Mouse (Mus musculus) liver, embryonic 14.5 days (tissue): ENCODE results near the gene Idua. TPM values are rescaled to one million over a fixed set of nuclear protein-coding genes. Genes with fewer than 3 reads are reported as not detected.

Source experiments
- ATAC-seq: fragments of 200-750 bp; cut with Nextera tagmentation; 2 replicates; pipeline ENCODE4 v1.8.0; 2017; ENCODE audit warnings: moderate number of reproducible peaks, mild to moderate bottlenecking, moderate library complexity; ENCODE audit not compliant: insufficient read depth
- DNase-seq, 3 experiments: peaks; one replicate each; pipeline ENCODE4 v3.0.0-alpha.2; 2012 to 2013; ENCODE audit warnings: low read depth in 3 of 3, low spot score in 3 of 3
- H3K27ac ChIP-seq: fragments of 300-500 bp; sonication (generic); 2 replicates; pipeline ENCODE4 v1.5.1; 2014; ENCODE audit warnings: moderate library complexity, mild to moderate bottlenecking, control low read depth, inconsistent platforms
- H3K27me3 ChIP-seq: fragments of 300-500 bp; sonication (generic); 2 replicates; pipeline ENCODE4 v1.6.1; 2014; ENCODE audit warnings: mild to moderate bottlenecking, low read length, moderate library complexity; ENCODE audit not compliant: control insufficient read depth, insufficient read depth
- H3K36me3 ChIP-seq: fragments of 300-500 bp; sonication (generic); replicated peaks from 2 replicates; pipeline ENCODE4 v1.6.1; 2014; ENCODE audit warnings: low read depth; ENCODE audit not compliant: control insufficient read depth, insufficient read depth
- H3K4me1 ChIP-seq, 2 experiments: fragments of 200-500 bp in 1 of 2; fragments of 300-500 bp in 1 of 2; sonication (generic) in 1 of 2; replicated peaks; 2 replicates each; pipeline ENCODE4 v1.6.1; 2012 to 2014; ENCODE audit warnings: antibody characterized with exemption in 1 of 2, inconsistent platforms in 1 of 2, low read length in 1 of 2; ENCODE audit not compliant: control insufficient read depth in 2 of 2, insufficient read depth in 2 of 2
- H3K4me2 ChIP-seq: fragments of 300-500 bp; sonication (generic); 2 replicates; pipeline ENCODE4 v1.6.1; 2014; ENCODE audit warnings: low read depth, mild to moderate bottlenecking, control low read depth, moderate library complexity
- H3K4me3 ChIP-seq, 2 experiments: fragments of 200-500 bp in 1 of 2; fragments of 300-500 bp in 1 of 2; sonication (generic) in 1 of 2; 2 replicates each; pipeline ENCODE4 v1.5.1; 2012 to 2014; ENCODE audit warnings: low read depth in 2 of 2, low read length in 2 of 2, mild to moderate bottlenecking in 2 of 2, control low read depth in 1 of 2, inconsistent platforms in 1 of 2, moderate library complexity in 1 of 2; ENCODE audit not compliant: insufficient read depth in 1 of 2
- H3K9ac ChIP-seq: fragments of 300-500 bp; sonication (generic); replicated peaks from 2 replicates; pipeline ENCODE4 v1.6.1; 2014; ENCODE audit warnings: mild to moderate bottlenecking, control low read depth, moderate library complexity
- H3K9me3 ChIP-seq: fragments of 300-500 bp; sonication (generic); 2 replicates; pipeline ENCODE4 v1.6.1; 2016; ENCODE audit warnings: low read length, mixed read lengths; ENCODE audit not compliant: control insufficient read depth
- CTCF ChIP-seq: IDR thresholded peaks from 2 replicates; pipeline ENCODE4 v1.5.1; 2016; ENCODE audit warnings: antibody characterized with exemption, low read depth, control low read depth
- EP300 ChIP-seq: IDR thresholded peaks from 2 replicates; pipeline ENCODE4 v1.6.1; 2016; ENCODE audit warnings: antibody characterized with exemption, low read depth
- WGBS: fragments of 180-500 bp; shearing (Covaris S2); extraction: QIAGEN DNeasy Blood & Tissue Kit; methylation state at CpG from one replicate; pipeline ENCODE4 v1.1.7; 2014; ENCODE audit not compliant: insufficient replicate concordance; 5-methylcytosine and 5-hydroxymethylcytosine counted together
- polyA plus RNA-seq, 2 experiments: library from polyadenylated mRNA; depleted of rRNA in 1 of 2; stranded (reverse) in 1 of 2; unstranded in 1 of 2; fragments of >200 nt; fragmentation: Nextera tagmentation in 1 of 2; extraction: Ambion mirVana in 1 of 2; gene quantifications; 2 replicates each; pipeline versions ENCODE4 v1.2.1 to v1.2.3; 2012 to 2014

Idua gene
- polyA plus RNA-seq, 2 experiments, result 2.9 to 3.1 TPM

GRCm38 (mm10) chr5:108668977-108669936 is 9.1 kb downstream of the Idua start, which contains the start of gene Dgkq:
Gene Dgkq (minus strand): TSS chr5:108669672.
- ATAC-seq (peak; percentile 73), DNase-seq (peak; percentile 61 to 75 (median 63))
- Histone ChIP-seq H3K4me3 (peak within 1 kb of the TSS; percentile 63 to 82), H3K4me2 (peak within 1 kb of the TSS; percentile 90), H3K9me3 (no peaks in the 10 kb centered on the region), H3K36me3 (peaks cover 19% of the 10 kb centered on the region), H3K4me1 (peaks cover 8 to 22% of the 10 kb centered on the region in 2 experiments), H3K27ac (peak within 1 kb of the TSS; percentile 62), H3K9ac (peak within 1 kb of the TSS; percentile 84), H3K27me3 (no peaks in the 10 kb centered on the region)
- 5% methylated on average over 43 of the region's 43 CpGs for WGBS
- TF ChIP-seq CTCF (peak; percentile 86), EP300 (no peak)

GRCm38 (mm10) chr5:108669986-108670385 is 9.9 kb downstream of the Idua start:
- H3K4me1 ChIP-seq, result peaks cover 9 to 28% of the 10 kb centered on the region in 2 experiments
- no peaks in the 10 kb centered on the region for H3K27me3 ChIP-seq
- 66% methylated on average over 9 of the region's 9 CpGs for WGBS
- H3K9me3 ChIP-seq, result no peaks in the 10 kb centered on the region
- ATAC-seq (no peak), DNase-seq (no peak)
- H3K9ac ChIP-seq, result no peak overlapping the region; the same call in 1 of the 2 replicates
- peak overlapping the region; percentile 62 for H3K27ac ChIP-seq
- TF ChIP-seq CTCF (no peak), EP300 (no peak)
- H3K4me2 ChIP-seq, result peak overlapping the region; percentile 90
- peaks cover 19% of the 10 kb centered on the region for H3K36me3 ChIP-seq
- H3K4me3 ChIP-seq, result peak overlapping the region; percentile 63 to 82; a peak in 3 of 4 replicates

GRCm38 (mm10) chr5:108670785-108671184 is 10.7 kb downstream of the Idua start:
- Histone ChIP-seq H3K27me3 (no peaks in the 10 kb centered on the region), H3K9me3 (no peaks in the 10 kb centered on the region), H3K9ac (no peak overlapping the region), H3K4me3 (no peak overlapping the region), H3K4me2 (no peak overlapping the region), H3K36me3 (peaks cover 19% of the 10 kb centered on the region), H3K27ac (no peak overlapping the region), H3K4me1 (peaks cover 17 to 36% of the 10 kb centered on the region in 2 experiments)
- ATAC-seq (peak; percentile 16; the same call in 1 of the 2 replicates), DNase-seq (no peak)
- peak; percentile 84 for TF ChIP-seq CTCF
- TF ChIP-seq EP300, result no peak

- peaks cover 26 to 46% of the 10 kb centered on the region in 2 experiments for H3K4me1 ChIP-seq
- H3K27me3 ChIP-seq, result no peaks in the 10 kb centered on the region
- no peak overlapping the region for H3K4me3 ChIP-seq
- H3K9ac ChIP-seq, result no peak overlapping the region
- H3K9me3 ChIP-seq, result no peaks in the 10 kb centered on the region
- ATAC-seq (no peak), DNase-seq (no peak)
- TF ChIP-seq EP300, result no peak
- TF ChIP-seq CTCF, result peak; percentile 53
- no peak overlapping the region for H3K27ac ChIP-seq
- 88% methylated on average over 12 of the region's 12 CpGs for WGBS
- no peak overlapping the region for H3K4me2 ChIP-seq
- H3K36me3 ChIP-seq, result peaks cover 19% of the 10 kb centered on the region
Observed at GRCm38 (mm10) chr5:108671757-108672156, 11.6 kb downstream of the Idua start.

- H3K36me3 ChIP-seq, result peaks cover 19% of the 10 kb centered on the region
- H3K9ac ChIP-seq, result peak overlapping the region; percentile 84
Observed at GRCm38 (mm10) chr5:108674624-108675023, 14.5 kb downstream of the Idua start.

More at GRCm38 (mm10) chr5:108674624-108675023, 14.5 kb downstream of the Idua start:
- H3K4me3 ChIP-seq, result peak overlapping the region; percentile 56 to 62
- 40% methylated on average over 2 of the region's 2 CpGs for WGBS
- peaks cover 35 to 49% of the 10 kb centered on the region in 2 experiments for H3K4me1 ChIP-seq
- peak overlapping the region; percentile 88 for H3K4me2 ChIP-seq
- H3K27me3 ChIP-seq, result no peaks in the 10 kb centered on the region
- DNase-seq (no peak), ATAC-seq (no peak)
- peak overlapping the region; percentile 68 for H3K27ac ChIP-seq
- TF ChIP-seq CTCF, result no peak
- TF ChIP-seq EP300, result no peak
- no peaks in the 10 kb centered on the region for H3K9me3 ChIP-seq
